Mouse (Mus musculus): ENCODE measurements around the gene Vars. TPM values are rescaled to one million over a fixed set of nuclear protein-coding genes. Genes with fewer than 3 reads are reported as not detected.
A peak's percentile ranks its signal among the peaks of the same experiment; 100 is the strongest.
"Not testable (repeated sequence)": the region's sequence is repeated elsewhere in the genome, so short reads cannot be mapped to it uniquely, and the experiment has no call there.

The Vars gene
- polyA plus RNA-seq (2012; ENCODE audit: insufficient read depth, insufficient read length, missing spikeins): 12.7 and 14.2 TPM in 2 replicates

- H3K4me1 ChIP-seq (ENCODE audit: control insufficient read depth, insufficient read depth, insufficient read length, low read length): no peaks in the 10 kb centered on the region
Measured at GRCm38 (mm10) chr17:35000717-35001451, at the start of gene Vars. TSS of gene Vars (plus strand) at chr17:35000987.

GRCm38 (mm10) chr17:34951636-34952377, 49.0 kb upstream of the Vars start:
- H3K4me3 ChIP-seq (ENCODE audit: insufficient read depth, low read depth, low read length): peak overlapping the region; percentile 98
- peak overlapping the region; percentile 73 for H3K27ac ChIP-seq (replicated peaks; ENCODE audit: low read depth, low read length)
- no peaks in the 10 kb centered on the region for H3K4me1 ChIP-seq (ENCODE audit: control insufficient read depth, insufficient read depth, insufficient read length, low read length)

More at GRCm38 (mm10) chr17:35000717-35001451, at the start of gene Vars:
- Histone ChIP-seq H3K27ac (replicated peaks; ENCODE audit: low read depth, low read length) (peak within 1 kb of the TSS; percentile 94), H3K4me3 (ENCODE audit: insufficient read depth, low read depth, low read length) (peak within 1 kb of the TSS; percentile 67)

- peak overlapping the region; percentile 80 for H3K27ac ChIP-seq (replicated peaks; ENCODE audit: low read depth, low read length)
- H3K4me1 ChIP-seq (ENCODE audit: control insufficient read depth, insufficient read depth, insufficient read length, low read length): no peaks in the 10 kb centered on the region; the same call in 1 of the 2 replicates
- H3K4me3 ChIP-seq (ENCODE audit: insufficient read depth, low read depth, low read length): peak overlapping the region; percentile 98
Measured at GRCm38 (mm10) chr17:34952378-34953040, 48.3 kb upstream of the Vars start.

- no peak overlapping the region for H3K4me3 ChIP-seq (ENCODE audit: insufficient read depth, low read depth, low read length)
- H3K4me1 ChIP-seq (ENCODE audit: control insufficient read depth, insufficient read depth, insufficient read length, low read length): no peaks in the 10 kb centered on the region; the same call in 1 of the 2 replicates
- no peak overlapping the region for H3K27ac ChIP-seq (replicated peaks; ENCODE audit: low read depth, low read length)
Measured at GRCm38 (mm10) chr17:34953258-34953657, 47.5 kb upstream of the Vars start.

GRCm38 (mm10) chr17:34953904-34954303, 46.9 kb upstream of the Vars start:
- Histone ChIP-seq H3K27ac (replicated peaks; ENCODE audit: low read depth, low read length) (no peak overlapping the region), H3K4me1 (ENCODE audit: control insufficient read depth, insufficient read depth, insufficient read length, low read length) (no peaks in the 10 kb centered on the region; the same call in 1 of the 2 replicates), H3K4me3 (ENCODE audit: insufficient read depth, low read depth, low read length) (no peak overlapping the region)

GRCm38 (mm10) chr17:34954831-34955230, 46.0 kb upstream of the Vars start:
- no peaks in the 10 kb centered on the region; the same call in 1 of the 2 replicates for H3K4me1 ChIP-seq (ENCODE audit: control insufficient read depth, insufficient read depth, insufficient read length, low read length)
- H3K27ac ChIP-seq (replicated peaks; ENCODE audit: low read depth, low read length): no peak overlapping the region
- H3K4me3 ChIP-seq (ENCODE audit: insufficient read depth, low read depth, low read length): no peak overlapping the region

- no peak overlapping the region for H3K27ac ChIP-seq (replicated peaks; ENCODE audit: low read depth, low read length)
- no peaks in the 10 kb centered on the region; the same call in 1 of the 2 replicates for H3K4me1 ChIP-seq (ENCODE audit: control insufficient read depth, insufficient read depth, insufficient read length, low read length)
- H3K4me3 ChIP-seq (ENCODE audit: insufficient read depth, low read depth, low read length): no peak overlapping the region
Measured at GRCm38 (mm10) chr17:34955884-34956283, 44.9 kb upstream of the Vars start.

- Histone ChIP-seq H3K4me1 (ENCODE audit: control insufficient read depth, insufficient read depth, insufficient read length, low read length) (no peaks in the 10 kb centered on the region; the same call in 1 of the 2 replicates), H3K4me3 (ENCODE audit: insufficient read depth, low read depth, low read length) (no peak overlapping the region), H3K27ac (replicated peaks; ENCODE audit: low read depth, low read length) (no peak overlapping the region)
Measured at GRCm38 (mm10) chr17:34956340-34956739, 44.4 kb upstream of the Vars start.

- H3K27ac ChIP-seq (replicated peaks; ENCODE audit: low read depth, low read length); H3K4me1 ChIP-seq (ENCODE audit: control insufficient read depth, insufficient read depth, insufficient read length, low read length): not testable (repeated sequence)
- peak overlapping the region; percentile 27; the same call in 1 of the 2 replicates for H3K4me3 ChIP-seq (ENCODE audit: insufficient read depth, low read depth, low read length)
Measured at GRCm38 (mm10) chr17:34957291-34957690, 43.5 kb upstream of the Vars start.

- not testable (repeated sequence) for H3K4me1 ChIP-seq (ENCODE audit: control insufficient read depth, insufficient read depth, insufficient read length, low read length); H3K4me3 ChIP-seq (ENCODE audit: insufficient read depth, low read depth, low read length); H3K27ac ChIP-seq (replicated peaks; ENCODE audit: low read depth, low read length)
Measured at GRCm38 (mm10) chr17:34957966-34958365, 42.8 kb upstream of the Vars start.

- not testable (repeated sequence) for H3K4me1 ChIP-seq (ENCODE audit: control insufficient read depth, insufficient read depth, insufficient read length, low read length); H3K27ac ChIP-seq (replicated peaks; ENCODE audit: low read depth, low read length)
- H3K4me3 ChIP-seq (ENCODE audit: insufficient read depth, low read depth, low read length): peak overlapping the region; percentile 61
Measured at GRCm38 (mm10) chr17:34958734-34959129, 42.1 kb upstream of the Vars start.

- Histone ChIP-seq H3K4me3 (ENCODE audit: insufficient read depth, low read depth, low read length) (peak within 1 kb of the TSS; percentile 98), H3K27ac (replicated peaks; ENCODE audit: low read depth, low read length) (peak within 1 kb of the TSS; percentile 100)
- H3K4me1 ChIP-seq (ENCODE audit: control insufficient read depth, insufficient read depth, insufficient read length, low read length): not testable (repeated sequence)
Measured at GRCm38 (mm10) chr17:34959130-34959778, 41.5 kb upstream of the Vars start, which contains the start of gene Hspa1b. TSS of gene Hspa1b (minus strand) at chr17:34959238.

- Histone ChIP-seq H3K4me1 (ENCODE audit: control insufficient read depth, insufficient read depth, insufficient read length, low read length) (no peaks in the 10 kb centered on the region; the same call in 1 of the 2 replicates), H3K27ac (replicated peaks; ENCODE audit: low read depth, low read length) (peak overlapping the region; percentile 100), H3K4me3 (ENCODE audit: insufficient read depth, low read depth, low read length) (peak overlapping the region; percentile 98)
Measured at GRCm38 (mm10) chr17:34959881-34960515, 40.8 kb upstream of the Vars start.
